Mouse (Mus musculus) kidney, adult 11 months (tissue): ENCODE results near the gene AC131692.1.
A peak's percentile ranks its signal among the peaks of the same experiment; 100 is the strongest.
"Not testable (repeated sequence)": the region's sequence is repeated elsewhere in the genome, so short reads cannot be mapped to it uniquely, and the experiment has no call there.

Experiments used
- DNase-seq: peaks from one replicate; pipeline ENCODE4 v3.0.0; 2022

Gene AC131692.1

GRCm38 (mm10) chr19:6118677-6119185, 24.5 kb downstream of the AC131692.1 start:
- no peak for DNase-seq

GRCm38 (mm10) chr19:6121761-6122160, 27.5 kb downstream of the AC131692.1 start:
- no peak for DNase-seq

- DNase-seq, result no peak
These were observed 29.1 kb downstream of the AC131692.1 start for GRCm38 (mm10) chr19:6123330-6123729.

- no peak for DNase-seq
These were observed 30.7 kb downstream of the AC131692.1 start for GRCm38 (mm10) chr19:6124898-6125297.

GRCm38 (mm10) chr19:6126289-6126688, 32.1 kb downstream of the AC131692.1 start:
- DNase-seq, result no peak

- DNase-seq, result no peak
These were observed 32.8 kb downstream of the AC131692.1 start for GRCm38 (mm10) chr19:6126789-6127580.

GRCm38 (mm10) chr19:6127760-6128341, 33.6 kb downstream of the AC131692.1 start, which contains the start of gene Snx15:
Snx15 (minus strand) TSS chr19:6128304.
- peak; percentile 98 for DNase-seq

GRCm38 (mm10) chr19:6130414-6131128, 36.4 kb downstream of the AC131692.1 start:
- not testable (repeated sequence) for DNase-seq

- no peak for DNase-seq
These were observed 38.1 kb downstream of the AC131692.1 start for GRCm38 (mm10) chr19:6132171-6132827.

GRCm38 (mm10) chr19:6133197-6133596, 39.0 kb downstream of the AC131692.1 start:
- not testable (repeated sequence) for DNase-seq

- no peak for DNase-seq
These were observed 42.2 kb downstream of the AC131692.1 start for GRCm38 (mm10) chr19:6136397-6136796.

- DNase-seq, result no peak
These were observed 45.5 kb downstream of the AC131692.1 start for GRCm38 (mm10) chr19:6139701-6140100.

- DNase-seq, result no peak
These were observed 46.1 kb downstream of the AC131692.1 start for GRCm38 (mm10) chr19:6140374-6140677.

- DNase-seq, result peak; percentile 92
These were observed 46.6 kb downstream of the AC131692.1 start, which contains the start of gene Batf2 for GRCm38 (mm10) chr19:6140678-6141393. Batf2 (plus strand) TSS chr19:6140983.

GRCm38 (mm10) chr19:6141394-6141749, 47.2 kb downstream of the AC131692.1 start, which contains the start of gene Arl2:
Arl2 (minus strand) TSS chr19:6141548.
- DNase-seq, result peak; percentile 77

- DNase-seq, result no peak
These were observed 50.6 kb downstream of the AC131692.1 start for GRCm38 (mm10) chr19:6144842-6145241.
